Mouse (Mus musculus): ENCODE measurements at regions not wholly inside any gene's neighbourhood (a gene's known extent, or its start where the extent isn't known, plus 50 kb on each side); places are given as distances from the start of the nearest gene placed in this dataset.
A peak's percentile ranks its signal among the peaks of the same experiment; 100 is the strongest.
"Not testable (repeated sequence)": the region's sequence is repeated elsewhere in the genome, so short reads cannot be mapped to it uniquely, and the experiment has no call there.

DNA sequence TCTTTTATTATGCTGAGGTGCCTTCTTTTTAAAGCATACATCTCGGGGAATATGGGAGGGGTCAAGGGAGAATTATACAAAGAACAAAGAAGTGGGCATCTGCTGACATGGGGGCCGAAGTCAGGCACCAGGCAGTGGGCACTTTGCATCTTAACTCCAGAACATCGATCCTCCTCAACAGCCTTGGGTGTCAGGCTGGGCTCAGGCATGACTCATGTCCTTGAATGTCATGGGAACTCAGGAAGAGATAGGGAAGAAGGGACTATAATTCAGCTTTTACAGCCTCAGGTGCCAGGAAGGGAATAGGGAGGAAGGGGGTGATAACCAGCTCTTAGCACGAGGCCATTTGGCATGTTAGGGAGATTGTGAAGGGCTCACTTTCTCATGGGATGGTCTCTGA is 85.6 kb upstream of the Ptprz1 start:
- H3K9me3 ChIP-seq; H3K9ac ChIP-seq; H3K27ac ChIP-seq (replicated peaks); ATAC-seq (ENCODE audit: low read depth); H3K27me3 ChIP-seq; H3K4me3 ChIP-seq; H3K4me2 ChIP-seq; H3K36me3 ChIP-seq: not testable (repeated sequence)
- WGBS, result 65% methylated on average over 4 of the region's 4 CpGs
- H3K4me1 ChIP-seq (replicated peaks), result peaks cover 15% of the 10 kb centered on the region; the same call in 1 of the 2 replicates

DNA sequence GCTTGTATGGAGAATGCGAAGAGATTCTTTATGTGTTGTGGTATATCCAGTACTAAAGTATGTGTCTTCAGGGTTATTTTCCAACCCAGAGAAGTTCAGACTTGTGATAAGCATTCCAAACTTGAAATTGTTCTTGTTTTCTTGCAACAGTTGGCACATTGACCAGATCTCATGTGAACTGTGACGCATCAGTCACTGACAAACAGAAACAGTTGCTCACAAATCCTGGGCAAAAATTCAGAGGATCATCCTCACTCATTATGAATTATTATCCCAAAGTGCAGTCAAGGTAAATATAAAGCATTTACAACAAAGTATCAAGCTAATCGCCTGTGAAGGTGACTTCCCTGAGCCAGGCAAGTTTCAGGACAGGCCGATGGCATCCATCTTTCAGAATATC is 83.5 kb upstream of the Ptprz1 start:
- Histone ChIP-seq H3K27me3 (no peaks in the 10 kb centered on the region), H3K4me3 (no peak overlapping the region), H3K4me2 (no peak overlapping the region), H3K36me3 (no peaks in the 10 kb centered on the region), H3K27ac (replicated peaks) (no peak overlapping the region), H3K9me3 (no peaks in the 10 kb centered on the region), H3K9ac (no peak overlapping the region), H3K4me1 (replicated peaks) (peaks cover 27% of the 10 kb centered on the region)
- WGBS, result 96% methylated on average over 4 of the region's 4 CpGs
- ATAC-seq (ENCODE audit: low read depth), result no peak

DNA sequence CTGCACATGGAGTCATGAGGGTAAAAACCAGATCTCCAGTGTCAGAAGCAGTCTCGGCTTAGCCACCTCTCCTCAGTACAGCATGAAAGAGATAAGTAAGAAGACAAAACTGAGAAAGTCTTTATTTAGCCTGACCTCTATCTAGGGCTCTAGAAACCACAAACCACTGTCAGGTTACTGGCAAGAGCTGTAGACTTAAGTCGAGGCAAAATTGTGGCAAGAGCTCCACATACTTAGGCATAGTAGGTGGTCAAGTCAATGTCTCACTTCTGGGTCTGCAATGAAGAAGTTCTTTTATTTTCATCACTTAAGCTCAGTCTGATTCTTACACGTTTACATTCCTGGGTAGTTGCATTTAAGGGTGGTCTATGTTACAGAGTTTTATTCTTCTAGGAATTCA is 82.7 kb upstream of the Ptprz1 start:
- Histone ChIP-seq H3K36me3 (no peaks in the 10 kb centered on the region), H3K4me1 (replicated peaks) (peaks cover 27% of the 10 kb centered on the region), H3K4me2 (no peak overlapping the region), H3K4me3 (no peak overlapping the region), H3K9ac (no peak overlapping the region), H3K9me3 (no peaks in the 10 kb centered on the region), H3K27me3 (no peaks in the 10 kb centered on the region), H3K27ac (replicated peaks) (no peak overlapping the region)
- WGBS, result 87% methylated on average over 3 of the region's 3 CpGs
- ATAC-seq (ENCODE audit: low read depth), result no peak

DNA sequence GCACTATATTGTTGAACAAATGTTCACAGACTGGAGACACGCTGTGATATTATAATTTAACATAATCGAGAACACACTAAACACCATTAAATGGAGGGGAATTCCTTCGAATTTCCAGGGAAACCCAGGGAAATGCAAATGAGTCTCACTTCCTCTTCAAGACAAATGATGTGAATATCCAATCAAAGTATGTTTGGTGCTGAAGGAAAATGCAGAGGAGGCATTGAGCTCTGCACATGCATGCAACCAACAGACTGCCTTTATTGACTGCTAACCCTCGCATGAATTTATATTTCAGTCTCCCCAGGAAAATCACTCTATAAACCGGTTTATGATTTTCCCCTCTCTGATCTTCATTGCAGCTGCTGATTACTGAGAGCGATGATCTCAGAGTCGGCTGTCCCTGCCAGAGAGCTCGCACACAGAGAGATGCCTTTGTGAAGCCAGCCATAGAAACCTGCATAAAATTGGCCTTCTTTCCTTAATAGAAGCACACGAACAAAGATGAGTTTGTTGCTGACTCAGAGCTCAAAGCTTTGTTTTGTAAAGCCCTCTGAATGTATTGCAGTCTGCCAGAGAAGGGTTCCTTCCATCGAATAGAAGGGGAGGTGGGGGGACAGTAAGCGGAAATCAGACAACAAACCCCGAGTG is 81.1 kb upstream of the Ptprz1 start:
- WGBS, result 10% methylated on average over 12 of the region's 12 CpGs
- H3K36me3 ChIP-seq, result no peaks in the 10 kb centered on the region
- peak overlapping the region; percentile 47 for H3K4me2 ChIP-seq
- no peaks in the 10 kb centered on the region for H3K9me3 ChIP-seq
- H3K4me1 ChIP-seq (replicated peaks), result peaks cover 27% of the 10 kb centered on the region
- H3K4me3 ChIP-seq, result peak overlapping the region; percentile 21
- peak overlapping the region; percentile 55 for H3K9ac ChIP-seq
- no peaks in the 10 kb centered on the region for H3K27me3 ChIP-seq
- peak overlapping the region; percentile 78 for H3K27ac ChIP-seq (replicated peaks)
- ATAC-seq (ENCODE audit: low read depth), result peak; percentile 86

DNA sequence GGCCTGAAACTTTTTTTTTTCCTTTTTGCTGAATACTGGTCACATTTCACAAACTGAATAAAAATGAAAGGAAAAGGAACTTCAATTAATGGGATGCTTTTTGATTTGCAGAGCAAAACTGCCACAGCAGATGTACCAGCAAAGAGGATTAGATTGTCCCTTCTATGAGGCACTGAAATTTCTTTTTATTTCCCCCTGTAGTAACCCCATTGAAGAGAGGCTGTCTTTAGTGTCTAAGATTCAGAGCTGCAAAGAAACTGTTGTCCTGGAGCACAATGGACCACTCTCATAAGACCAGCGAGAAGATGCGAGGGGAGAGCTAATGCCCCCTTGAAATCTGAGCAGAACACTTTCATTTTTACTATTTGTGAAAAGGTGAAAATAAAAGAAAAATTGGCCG is 80.5 kb upstream of the Ptprz1 start:
- peak; percentile 61 for ATAC-seq (ENCODE audit: low read depth)
- peak overlapping the region; percentile 47 for H3K4me2 ChIP-seq
- no peaks in the 10 kb centered on the region for H3K36me3 ChIP-seq
- H3K4me3 ChIP-seq, result peak overlapping the region; percentile 21
- H3K27ac ChIP-seq (replicated peaks), result peak overlapping the region; percentile 78
- H3K27me3 ChIP-seq, result no peaks in the 10 kb centered on the region
- 13% methylated on average over 3 of the region's 3 CpGs for WGBS
- peaks cover 27% of the 10 kb centered on the region for H3K4me1 ChIP-seq (replicated peaks)
- H3K9me3 ChIP-seq, result no peaks in the 10 kb centered on the region
- H3K9ac ChIP-seq, result peak overlapping the region; percentile 55

DNA sequence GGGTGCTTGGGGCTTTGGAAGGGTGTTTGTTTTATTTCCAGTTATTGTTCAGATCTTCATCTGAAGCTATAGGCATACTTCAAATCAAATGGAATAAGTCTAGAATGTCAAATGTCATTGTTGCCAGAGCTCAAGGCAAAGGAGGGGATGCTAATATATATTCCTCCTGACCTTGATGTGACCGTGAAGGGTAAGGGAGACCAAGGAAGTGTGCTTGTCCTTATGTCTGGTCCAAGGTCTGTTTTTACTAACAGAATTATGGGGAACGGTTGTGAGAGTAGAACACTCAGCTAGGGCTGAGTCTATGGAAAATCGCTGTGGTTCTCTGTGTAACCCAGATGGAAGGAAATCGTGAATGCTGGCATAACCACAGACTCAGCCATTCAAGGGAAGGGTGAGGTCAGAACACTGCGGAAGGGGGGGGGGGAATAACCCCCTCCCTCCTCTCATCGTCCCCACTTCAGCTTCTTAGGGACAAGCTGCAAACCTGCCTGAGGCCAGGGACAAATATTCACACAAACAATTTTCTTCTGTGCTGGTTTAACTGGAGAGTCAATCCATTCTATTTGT is 79.9 kb upstream of the Ptprz1 start:
- Histone ChIP-seq H3K9me3 (no peaks in the 10 kb centered on the region), H3K4me2 (peak overlapping the region; percentile 47; the same call in 1 of the 2 replicates), H3K27me3 (no peaks in the 10 kb centered on the region), H3K4me3 (no peak overlapping the region), H3K9ac (no peak overlapping the region), H3K4me1 (replicated peaks) (peaks cover 27% of the 10 kb centered on the region), H3K36me3 (no peaks in the 10 kb centered on the region), H3K27ac (replicated peaks) (peak overlapping the region; percentile 78)
- ATAC-seq (ENCODE audit: low read depth), result peak; percentile 30; the same call in 1 of the 2 replicates
- 23% methylated on average over 6 of the region's 6 CpGs for WGBS

DNA sequence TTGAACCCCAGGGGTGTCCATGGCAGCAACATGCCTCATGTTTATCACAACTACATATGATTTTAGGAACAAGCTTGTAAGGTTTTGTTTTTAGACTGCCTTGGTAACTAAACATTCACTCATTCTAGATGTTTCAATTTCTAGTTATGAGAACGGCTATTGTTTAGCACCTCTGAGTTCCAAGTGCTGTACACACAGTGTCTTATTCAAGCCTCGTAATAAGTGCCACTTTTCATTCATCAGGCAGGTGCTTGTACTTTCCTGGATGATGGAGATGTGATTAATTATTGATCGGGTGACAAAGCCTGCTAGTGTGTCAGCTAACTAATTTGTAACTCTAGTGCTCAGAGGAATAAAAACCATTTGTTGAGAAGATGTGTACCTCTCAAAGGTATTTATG is 73.4 kb upstream of the Ptprz1 start:
- no peak for ATAC-seq (ENCODE audit: low read depth)
- H3K27ac ChIP-seq (replicated peaks), result no peak overlapping the region
- WGBS, result 72% methylated on average over 3 of the region's 3 CpGs
- no peak overlapping the region for H3K9ac ChIP-seq
- no peak overlapping the region for H3K4me2 ChIP-seq
- no peaks in the 10 kb centered on the region for H3K36me3 ChIP-seq
- H3K4me3 ChIP-seq, result no peak overlapping the region
- 0 out of 2 replicates have a peak, but pooled peaks cover 7% of the 10 kb centered on the region for H3K4me1 ChIP-seq (replicated peaks)
- no peaks in the 10 kb centered on the region for H3K9me3 ChIP-seq
- no peaks in the 10 kb centered on the region for H3K27me3 ChIP-seq

DNA sequence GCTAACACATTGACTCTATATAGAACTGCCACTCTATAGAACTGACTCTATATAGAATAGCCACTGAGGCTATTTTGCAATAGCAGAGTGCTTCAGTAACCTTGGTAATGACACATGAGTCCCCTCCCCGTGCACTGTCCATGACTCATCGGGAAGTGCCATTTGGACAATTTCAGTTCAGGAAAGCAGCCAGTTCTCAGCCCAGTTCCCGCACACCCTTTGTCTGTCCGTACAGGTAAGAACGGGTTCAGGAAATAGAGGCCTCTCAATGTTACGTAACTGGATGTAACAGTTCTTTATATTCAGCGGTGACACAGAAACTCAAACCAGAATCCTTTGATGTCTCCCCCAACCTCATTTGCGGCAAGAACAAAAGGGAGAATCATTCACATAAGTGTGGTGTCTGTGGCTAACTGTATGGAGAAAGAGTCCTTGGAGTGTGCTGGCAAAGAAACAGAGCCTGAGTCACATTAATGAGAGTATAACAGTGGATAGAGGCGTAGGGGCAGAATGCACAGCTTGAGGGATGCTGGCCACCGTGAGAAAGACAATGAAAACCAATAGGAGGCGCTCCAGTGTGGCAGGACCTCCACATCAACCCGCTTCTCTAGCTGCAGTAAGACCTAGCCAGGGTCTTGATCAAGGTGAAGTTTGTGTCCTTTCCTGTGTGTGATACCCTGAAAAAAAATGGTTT is 72.8 kb upstream of the Ptprz1 start:
- Histone ChIP-seq H3K36me3 (no peaks in the 10 kb centered on the region), H3K4me3 (no peak overlapping the region), H3K27ac (replicated peaks) (no peak overlapping the region), H3K9ac (no peak overlapping the region), H3K27me3 (no peaks in the 10 kb centered on the region), H3K4me1 (replicated peaks) (0 out of 2 replicates have a peak, but pooled peaks cover 7% of the 10 kb centered on the region), H3K4me2 (no peak overlapping the region), H3K9me3 (no peaks in the 10 kb centered on the region)
- 59% methylated on average over 12 of the region's 12 CpGs for WGBS
- ATAC-seq (ENCODE audit: low read depth), result peak; percentile 47; the same call in 1 of the 2 replicates

DNA sequence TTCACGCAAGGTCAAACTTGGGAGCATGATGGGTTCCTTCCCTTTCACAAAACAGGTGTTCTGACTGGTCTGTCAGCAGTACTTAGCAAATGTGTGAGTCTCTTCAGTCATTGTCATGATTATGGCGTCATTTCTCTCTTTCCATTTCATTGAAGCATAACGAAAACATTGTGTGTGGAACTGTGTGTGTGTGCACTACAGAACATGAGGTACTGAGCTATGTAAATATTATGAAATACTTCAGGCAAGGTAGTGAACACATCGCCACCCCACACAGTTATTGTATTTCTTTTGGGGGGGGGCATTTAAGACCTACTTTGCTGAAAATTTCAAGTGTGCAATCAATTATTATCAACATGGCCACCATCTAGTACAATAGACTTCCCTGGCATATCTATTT is 71.4 kb upstream of the Ptprz1 start:
- 86% methylated on average over 4 of the region's 4 CpGs for WGBS
- Histone ChIP-seq H3K36me3 (no peaks in the 10 kb centered on the region), H3K27ac (replicated peaks) (no peak overlapping the region), H3K4me1 (replicated peaks) (0 out of 2 replicates have a peak, but pooled peaks cover 7% of the 10 kb centered on the region), H3K4me2 (no peak overlapping the region), H3K4me3 (no peak overlapping the region), H3K27me3 (no peaks in the 10 kb centered on the region), H3K9me3 (no peaks in the 10 kb centered on the region), H3K9ac (no peak overlapping the region)
- no peak for ATAC-seq (ENCODE audit: low read depth)

DNA sequence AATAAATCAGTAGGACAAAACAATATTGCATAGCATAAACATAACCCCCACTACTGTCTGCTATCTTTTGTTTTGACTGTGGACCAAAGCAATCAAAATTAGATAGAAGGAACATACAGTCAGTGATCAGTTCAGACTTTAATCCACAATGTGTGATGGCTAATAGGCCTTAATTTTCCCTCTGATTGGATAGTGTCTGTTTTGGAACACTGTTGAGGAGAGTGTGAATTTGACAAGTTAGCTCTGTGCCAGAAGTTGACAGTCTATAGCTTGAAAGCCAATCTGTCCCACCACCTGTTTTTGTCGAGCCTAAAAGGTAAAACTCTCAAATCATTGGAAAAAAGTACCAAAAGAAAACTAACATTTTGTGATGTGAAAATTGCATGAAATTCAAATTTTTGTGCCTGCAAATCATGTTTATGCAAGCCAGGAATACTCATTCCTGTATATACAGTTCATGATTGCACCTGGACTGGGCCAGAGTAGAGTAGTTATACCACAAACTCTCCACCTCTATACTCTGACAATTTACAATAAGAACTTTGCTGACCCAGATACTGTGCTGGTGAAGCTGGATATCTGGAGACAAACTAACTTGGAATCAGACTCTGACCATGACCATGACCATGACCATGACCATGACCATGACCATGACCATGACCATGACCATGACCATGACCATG is 50.1 kb upstream of the Ptprz1 start:
- Histone ChIP-seq H3K4me1 (replicated peaks) (no peaks in the 10 kb centered on the region), H3K27ac (replicated peaks) (no peak overlapping the region), H3K4me3 (no peak overlapping the region), H3K27me3 (no peaks in the 10 kb centered on the region), H3K9ac (no peak overlapping the region), H3K36me3 (no peaks in the 10 kb centered on the region), H3K4me2 (no peak overlapping the region), H3K9me3 (no peaks in the 10 kb centered on the region)
- ATAC-seq (ENCODE audit: low read depth), result no peak
- WGBS, result 86% methylated on average over 1 of the region's 1 CpGs
